Mouse (Mus musculus) activated CD4-positive, CD25-positive, alpha-beta regulatory T cell (primary cell): Measurements from ENCODE around the gene Olfr768. TPM values are rescaled to one million over a fixed set of nuclear protein-coding genes. Genes with fewer than 3 reads are reported as not detected.

Experiments used
- polyA plus RNA-seq, 2 experiments: library from polyadenylated mRNA; unstranded; fragments of 100-300 nt; shearing (Covaris generic); gene quantifications; one replicate each; pipeline ENCODE4 v1.2.1; 2017

Olfr768 gene
- polyA plus RNA-seq, result not detected

GRCm38 (mm10) chr10:129099275-129099674 lies at the start of gene Olfr768:
TSS of gene Olfr768 (minus strand) at chr10:129099375.

GRCm38 (mm10) chr10:129138898-129139297 lies 39.7 kb upstream of the Olfr768 start, which contains the start of gene Olfr770:
TSS of gene Olfr770 (minus strand) at chr10:129138998.

GRCm38 (mm10) chr10:129117761-129118160 lies 18.6 kb upstream of the Olfr768 start, which contains the start of gene Olfr769:
TSS of gene Olfr769 (minus strand) at chr10:129117861.

GRCm38 (mm10) chr10:129082810-129083209 lies 16.4 kb downstream of the Olfr768 start, which contains the start of gene Olfr767:
TSS of gene Olfr767 (minus strand) at chr10:129082910.

GRCm38 (mm10) chr10:129068877-129069276 lies 30.3 kb downstream of the Olfr768 start, which contains the start of gene Olfr766-ps1:
TSS of gene Olfr766-ps1 (minus strand) at chr10:129068977.

GRCm38 (mm10) chr10:129049898-129050297 lies 49.3 kb downstream of the Olfr768 start, which contains the start of gene Olfr765:
TSS of gene Olfr765 (minus strand) at chr10:129049998.

Other genes with a start within 250 kb of the Olfr768 start
- gene Gdf11, start 207.7 kb downstream of the Olfr768 start, polyA plus RNA-seq, result 1 to 10 TPM; 3.8 to 3.9 TPM
- gene Cd63, start 198.4 kb downstream of the Olfr768 start, polyA plus RNA-seq, result 1 to 10 TPM; 2.9 to 7.2 TPM
- 10 to 100 TPM in 1 of 2 experiments, 1 to 10 TPM in 1; 9.4 to 10.6 TPM for gene Rdh5, start 176.5 kb downstream of the Olfr768 start, polyA plus RNA-seq
- gene Bloc1s1, start 175.3 kb downstream of the Olfr768 start, polyA plus RNA-seq, result 100 to 1,000 TPM; 211 to 212 TPM
- 10 to 100 TPM; 10.4 to 15.0 TPM for gene Itga7, start 165.6 kb downstream of the Olfr768 start, polyA plus RNA-seq
- under 1 TPM in 1 of 2 experiments, not detected in 1; 0.33 TPM for gene Mettl7b, start 138.4 kb downstream of the Olfr768 start, polyA plus RNA-seq
- gene Olfr9, start 109.9 kb downstream of the Olfr768 start, polyA plus RNA-seq, result not detected
- not detected for gene Olfr763, start 88.6 kb downstream of the Olfr768 start, polyA plus RNA-seq
- under 1 TPM in 1 of 2 experiments, not detected in 1; 0.16 TPM for gene Olfr764-ps1, start 59.5 kb downstream of the Olfr768 start, polyA plus RNA-seq
- not detected for gene Olfr765, start 49.4 kb downstream of the Olfr768 start, polyA plus RNA-seq
- not detected for gene Olfr766-ps1, start 30.4 kb downstream of the Olfr768 start, polyA plus RNA-seq
- under 1 TPM in 1 of 2 experiments, not detected in 1; 0.02 TPM for gene Olfr767, start 16.5 kb downstream of the Olfr768 start, polyA plus RNA-seq
- under 1 TPM in 1 of 2 experiments, not detected in 1; 0.11 TPM for gene Olfr769, start 18.5 kb upstream of the Olfr768 start, polyA plus RNA-seq
- not detected for gene Olfr770, start 39.6 kb upstream of the Olfr768 start, polyA plus RNA-seq
- not detected for gene Olfr771, start 65.4 kb upstream of the Olfr768 start, polyA plus RNA-seq
- not detected for gene Olfr772, start 78.5 kb upstream of the Olfr768 start, polyA plus RNA-seq
- gene Olfr773, start 88.0 kb upstream of the Olfr768 start, polyA plus RNA-seq, result under 1 TPM in 1 of 2 experiments, not detected in 1; 0.25 TPM
- gene Olfr774, start 136.8 kb upstream of the Olfr768 start, polyA plus RNA-seq, result not detected
- not detected for gene Olfr775, start 149.0 kb upstream of the Olfr768 start, polyA plus RNA-seq
- not detected for gene Olfr776, start 159.8 kb upstream of the Olfr768 start, polyA plus RNA-seq
- not detected for gene Olfr777, start 172.1 kb upstream of the Olfr768 start, polyA plus RNA-seq
- gene Olfr780, start 218.7 kb upstream of the Olfr768 start, polyA plus RNA-seq, result under 1 TPM in 1 of 2 experiments, not detected in 1; 0.09 TPM
- not detected for gene Olfr781, start 229.5 kb upstream of the Olfr768 start, polyA plus RNA-seq
- not detected for gene Olfr782, start 249.5 kb upstream of the Olfr768 start, polyA plus RNA-seq